Mouse (Mus musculus): ENCODE data around the gene Pla2g15.
A peak's percentile ranks its signal among the peaks of the same experiment; 100 is the strongest.

The Pla2g15 gene

GRCm38 (mm10) chr8:106149801-106150652 lies at the start of gene Pla2g15:
Gene Pla2g15, plus strand, starts transcription at chr8:106150399.
- peak; percentile 96 for DNase-seq (ENCODE audit: low read depth, low spot score)

- no peak for DNase-seq (ENCODE audit: low read depth, low spot score)
Measured at GRCm38 (mm10) chr8:106102321-106102720, 47.9 kb upstream of the Pla2g15 start.

- DNase-seq (ENCODE audit: low read depth, low spot score) = no peak
Measured at GRCm38 (mm10) chr8:106103888-106104287, 46.3 kb upstream of the Pla2g15 start.

- DNase-seq (ENCODE audit: low read depth, low spot score) = no peak
Measured at GRCm38 (mm10) chr8:106106193-106106592, 44.0 kb upstream of the Pla2g15 start.

GRCm38 (mm10) chr8:106108080-106108479 lies 42.1 kb upstream of the Pla2g15 start:
- no peak for DNase-seq (ENCODE audit: low read depth, low spot score)

- DNase-seq (ENCODE audit: low read depth, low spot score) = no peak
Measured at GRCm38 (mm10) chr8:106108729-106109128, 41.5 kb upstream of the Pla2g15 start.

GRCm38 (mm10) chr8:106112041-106112440 lies 38.2 kb upstream of the Pla2g15 start:
- DNase-seq (ENCODE audit: low read depth, low spot score) = peak; percentile 33

GRCm38 (mm10) chr8:106112514-106112913 lies 37.7 kb upstream of the Pla2g15 start:
- DNase-seq (ENCODE audit: low read depth, low spot score) = no peak

GRCm38 (mm10) chr8:106115897-106116296 lies 34.3 kb upstream of the Pla2g15 start:
- DNase-seq (ENCODE audit: low read depth, low spot score) = peak; percentile 82

GRCm38 (mm10) chr8:106123443-106123842 lies 26.8 kb upstream of the Pla2g15 start:
- DNase-seq (ENCODE audit: low read depth, low spot score) = peak; percentile 51

GRCm38 (mm10) chr8:106126055-106126454 lies 24.1 kb upstream of the Pla2g15 start:
- no peak for DNase-seq (ENCODE audit: low read depth, low spot score)

GRCm38 (mm10) chr8:106127054-106127453 lies 23.1 kb upstream of the Pla2g15 start:
- DNase-seq (ENCODE audit: low read depth, low spot score) = peak; percentile 63

GRCm38 (mm10) chr8:106127882-106128410 lies 22.3 kb upstream of the Pla2g15 start:
- DNase-seq (ENCODE audit: low read depth, low spot score) = no peak

- no peak for DNase-seq (ENCODE audit: low read depth, low spot score)
Measured at GRCm38 (mm10) chr8:106129232-106129930, 20.8 kb upstream of the Pla2g15 start.

- DNase-seq (ENCODE audit: low read depth, low spot score) = no peak
Measured at GRCm38 (mm10) chr8:106129997-106130396, 20.2 kb upstream of the Pla2g15 start.

GRCm38 (mm10) chr8:106130505-106130904 lies 19.7 kb upstream of the Pla2g15 start:
- no peak for DNase-seq (ENCODE audit: low read depth, low spot score)

GRCm38 (mm10) chr8:106131021-106131420 lies 19.2 kb upstream of the Pla2g15 start:
- no peak for DNase-seq (ENCODE audit: low read depth, low spot score)

GRCm38 (mm10) chr8:106131488-106132222 lies 18.5 kb upstream of the Pla2g15 start:
- no peak for DNase-seq (ENCODE audit: low read depth, low spot score)

- no peak for DNase-seq (ENCODE audit: low read depth, low spot score)
Measured at GRCm38 (mm10) chr8:106132356-106132755, 17.8 kb upstream of the Pla2g15 start.

GRCm38 (mm10) chr8:106133526-106133925 lies 16.7 kb upstream of the Pla2g15 start:
- DNase-seq (ENCODE audit: low read depth, low spot score) = no peak

- no peak for DNase-seq (ENCODE audit: low read depth, low spot score)
Measured at GRCm38 (mm10) chr8:106133946-106134345, 16.3 kb upstream of the Pla2g15 start.
